ENCODE assay signal across 7 mouse cellular contexts in genomic region chr1:59670641-59671168, GRCm38 (mm10). TPM values are rescaled to one million over a fixed set of nuclear protein-coding genes. Genes with fewer than 3 reads are reported as not detected.
DNase-seq lines count a peak whose midpoint lies in the region; ATAC-seq lines count a peak whose summit lies in the region.

Sumo1 (minus strand) TSS chr1:59670834.

- intact Hi-C loops in left cerebral cortex, postnatal 36 days (cut with DNase I): no loop called here

- H3K4me3 ChIP-seq in intestine, embryonic 16.5 days (ENCODE audit: low read length): peak within 1 kb of the TSS; percentile 99
- H3K4me3 ChIP-seq in midbrain, embryonic 11.5 days (ENCODE audit: low read depth, low read length): peak within 1 kb of the TSS; percentile 62

- peak within 1 kb of the TSS; percentile 93 for H3K27ac ChIP-seq in intestine, embryonic 16.5 days (ENCODE audit: low read length)
- peak within 1 kb of the TSS; percentile 90 for H3K27ac ChIP-seq in midbrain, embryonic 11.5 days (ENCODE audit: low read depth, low read length)

- H3K36me3 ChIP-seq in intestine, embryonic 16.5 days (ENCODE audit: control insufficient read depth, insufficient read depth, low read length): no peaks in the 10 kb centered on the region
- no peaks in the 10 kb centered on the region for H3K36me3 ChIP-seq in midbrain, embryonic 11.5 days (ENCODE audit: control insufficient read depth, insufficient read depth, low read length)

- under 1% methylated on average over 36 of the region's 36 CpGs for WGBS in intestine, embryonic 16.5 days
- under 1% methylated on average over 36 of the region's 36 CpGs for WGBS in midbrain, embryonic 11.5 days

- H3K4me1 ChIP-seq in intestine, embryonic 16.5 days (ENCODE audit: control insufficient read depth, insufficient read depth, low read length): peaks cover 12% of the 10 kb centered on the region
- H3K4me1 ChIP-seq in midbrain, embryonic 11.5 days (ENCODE audit: control insufficient read depth, insufficient read depth, low read length): peaks cover 10% of the 10 kb centered on the region

- peak within 1 kb of the TSS; percentile 96 for H3K9ac ChIP-seq in intestine, embryonic 16.5 days (ENCODE audit: low read depth, low read length)
- H3K9ac ChIP-seq in midbrain, embryonic 11.5 days (ENCODE audit: low read length): peak within 1 kb of the TSS; percentile 83

- peak; percentile 81 for DNase-seq in adrenal gland, adult 8-10 months
- peak; percentile 89 for DNase-seq in embryo, embryonic 9.5 days (ENCODE audit: extremely low spot score)
- peak; percentile 65 to 90 for DNase-seq in gastrocnemius, postnatal 4 days (ENCODE audit: low spot score in 2 of 2)
- DNase-seq in left cerebral cortex, postnatal 36 days (ENCODE audit: low spot score in 2 of 2): peak; percentile 88 to 91
- peak; percentile 97 for DNase-seq in midbrain, embryonic 11.5 days (ENCODE audit: low spot score, missing footprints)
- peak; percentile 80 for DNase-seq in skeletal muscle tissue, adult 2 months (ENCODE audit: low read depth, low spot score)

- ATAC-seq in intestine, embryonic 16.5 days: peak; percentile 95
- ATAC-seq in midbrain, embryonic 11.5 days (ENCODE audit: low FRiP score): peak; percentile 97

- no peaks in the 10 kb centered on the region for H3K27me3 ChIP-seq in intestine, embryonic 16.5 days (replicated peaks; ENCODE audit: control insufficient read depth, insufficient read depth, low read length)
- H3K27me3 ChIP-seq in midbrain, embryonic 11.5 days (ENCODE audit: control insufficient read depth, insufficient read depth, low read length): no peaks in the 10 kb centered on the region

- peak within 1 kb of the TSS; percentile 70 for H3K4me2 ChIP-seq in intestine, embryonic 16.5 days (ENCODE audit: low read depth, low read length)
- H3K4me2 ChIP-seq in midbrain, embryonic 11.5 days: peak within 1 kb of the TSS; percentile 84

- H3K9me3 ChIP-seq in intestine, embryonic 16.5 days (ENCODE audit: control insufficient read depth, low read length): no peaks in the 10 kb centered on the region
- no peaks in the 10 kb centered on the region for H3K9me3 ChIP-seq in midbrain, embryonic 11.5 days (ENCODE audit: control insufficient read depth, low read length)

RNA-seq across cellular contexts. Expression of gene Sumo1, which starts in this region (rescaled TPM):
- total RNA-seq in adrenal gland, adult 8-10 months (2022): 100 to 1,000 TPM; 139 to 180 (median 145) TPM
- total RNA-seq in gastrocnemius, postnatal 4 days (2021): 10 to 100 TPM; 87.3 to 97.7 TPM
- 283 and 307 TPM in 2 replicates for polyA plus RNA-seq in intestine, embryonic 16.5 days (2015; fragmentation: Nextera tagmentation; extraction: Ambion mirVana)
- 100 to 1,000 TPM; 121 to 123 TPM for total RNA-seq in left cerebral cortex, postnatal 36 days (2021)
- polyA plus RNA-seq in midbrain, embryonic 11.5 days (2014; fragmentation: Nextera tagmentation; extraction: Ambion mirVana): 603 and 652 TPM in 2 replicates

Comparison
In these comparisons a context has a peak if more than half of its experiments do, and no peak if none do; other contexts are left out.
1. Peak in every context shown above with its lines: DNase-seq, ATAC-seq, H3K4me3 ChIP-seq and H3K27ac ChIP-seq.